Mouse (Mus musculus) midbrain, embryonic 11.5 days (tissue): Measurements from ENCODE around the gene Dazap1. TPM values are rescaled to one million over a fixed set of nuclear protein-coding genes. Genes with fewer than 3 reads are reported as not detected.

ENCODE experiments used
- ATAC-seq: fragments of 200-750 bp; cut with Nextera tagmentation; 2 replicates; pipeline ENCODE4 v1.8.0; 2017; ENCODE audit warnings: moderate TSS enrichment, moderate library complexity; ENCODE audit not compliant: low FRiP score
- DNase-seq: peaks from one replicate; pipeline ENCODE4 v3.0.0; 2015; ENCODE audit warnings: low spot score; ENCODE audit errors: missing footprints
- H3K27ac ChIP-seq: fragments of 300-500 bp; sonication (generic); 2 replicates; pipeline ENCODE4 v1.5.1; 2014; ENCODE audit warnings: low read depth, low read length
- H3K27me3 ChIP-seq: fragments of 300-500 bp; sonication (generic); 2 replicates; pipeline ENCODE4 v1.6.1; 2014; ENCODE audit warnings: mild to moderate bottlenecking, low read length, moderate library complexity, mixed read lengths; ENCODE audit not compliant: control insufficient read depth, insufficient read depth
- H3K36me3 ChIP-seq: fragments of 300-500 bp; sonication (generic); 2 replicates; pipeline ENCODE4 v1.6.1; 2014; ENCODE audit warnings: mild to moderate bottlenecking, low read length, moderate library complexity, mixed read lengths; ENCODE audit not compliant: control insufficient read depth, insufficient read depth
- H3K4me1 ChIP-seq: fragments of 300-500 bp; sonication (generic); 2 replicates; pipeline ENCODE4 v1.6.1; 2014; ENCODE audit warnings: low read length; ENCODE audit not compliant: control insufficient read depth, insufficient read depth
- H3K4me2 ChIP-seq: fragments of 300-500 bp; sonication (generic); 2 replicates; pipeline ENCODE4 v1.6.1; 2014; ENCODE audit warnings: mild to moderate bottlenecking, moderate library complexity
- H3K4me3 ChIP-seq: fragments of 300-500 bp; sonication (generic); 2 replicates; pipeline ENCODE4 v1.5.1; 2014; ENCODE audit warnings: low read depth, low read length
- H3K9ac ChIP-seq: fragments of 300-500 bp; sonication (generic); 2 replicates; pipeline ENCODE4 v1.6.1; 2014; ENCODE audit warnings: low read length
- H3K9me3 ChIP-seq: fragments of 300-500 bp; sonication (generic); 2 replicates; pipeline ENCODE4 v1.6.1; 2016; ENCODE audit warnings: low read length; ENCODE audit not compliant: control insufficient read depth
- WGBS: fragments of 180-500 bp; shearing (Covaris S2); extraction: QIAGEN DNeasy Blood & Tissue Kit; methylation state at CpG from one replicate; pipeline ENCODE4 v1.1.7; 2014; 5-methylcytosine and 5-hydroxymethylcytosine counted together
- polyA plus RNA-seq: library from polyadenylated mRNA; unstranded; fragments of >200 nt; fragmentation: Nextera tagmentation; extraction: Ambion mirVana; gene quantifications from 2 replicates; pipeline ENCODE4 v1.2.1, GENCODE M21; 2014

Dazap1 gene
- polyA plus RNA-seq, 1 experiment from 2014 or later, result 42.6 TPM

- Histone ChIP-seq H3K9ac (peak overlapping the region; percentile 88), H3K9me3 (no peaks in the 10 kb centered on the region), H3K36me3 (peaks cover 4% of the 10 kb centered on the region; the same call in 1 of the 2 replicates), H3K27me3 (no peaks in the 10 kb centered on the region), H3K27ac (peak overlapping the region; percentile 87), H3K4me1 (peaks cover 49% of the 10 kb centered on the region), H3K4me3 (peak overlapping the region; percentile 85), H3K4me2 (peak overlapping the region; percentile 82)
- WGBS, result 48% methylated on average over 15 of the region's 15 CpGs
- ATAC-seq, result no peak
- peak; percentile 85 for DNase-seq
Observed at GRCm38 (mm10) chr10:80227877-80228775, 33.2 kb upstream of the Dazap1 start.

GRCm38 (mm10) chr10:80236145-80236825, 25.0 kb upstream of the Dazap1 start:
- DNase-seq (peak; percentile 82), ATAC-seq (no peak)
- no peak overlapping the region for H3K27ac ChIP-seq
- H3K4me2 ChIP-seq, result peak overlapping the region; percentile 82
- peak overlapping the region; percentile 31; the same call in 1 of the 2 replicates for H3K4me3 ChIP-seq
- H3K27me3 ChIP-seq, result no peaks in the 10 kb centered on the region
- 93% methylated on average over 13 of the region's 13 CpGs for WGBS
- H3K9me3 ChIP-seq, result no peaks in the 10 kb centered on the region
- peaks cover 25% of the 10 kb centered on the region for H3K4me1 ChIP-seq
- H3K36me3 ChIP-seq, result peaks cover 46% of the 10 kb centered on the region
- H3K9ac ChIP-seq, result no peak overlapping the region

GRCm38 (mm10) chr10:80237020-80237419, 24.3 kb upstream of the Dazap1 start:
- no peaks in the 10 kb centered on the region for H3K9me3 ChIP-seq
- DNase-seq, result no peak
- H3K27ac ChIP-seq, result no peak overlapping the region
- peaks cover 50% of the 10 kb centered on the region for H3K36me3 ChIP-seq
- WGBS, result 86% methylated on average over 4 of the region's 4 CpGs
- peak overlapping the region; percentile 38 for H3K9ac ChIP-seq
- H3K4me2 ChIP-seq, result peak overlapping the region; percentile 32
- no peaks in the 10 kb centered on the region for H3K27me3 ChIP-seq
- no peak for ATAC-seq
- H3K4me1 ChIP-seq, result peaks cover 18% of the 10 kb centered on the region
- no peak overlapping the region for H3K4me3 ChIP-seq

- Histone ChIP-seq H3K27me3 (no peaks in the 10 kb centered on the region), H3K4me1 (peaks cover 7% of the 10 kb centered on the region), H3K9me3 (no peaks in the 10 kb centered on the region), H3K4me3 (peak overlapping the region; percentile 9; the same call in 1 of the 2 replicates), H3K36me3 (peaks cover 59% of the 10 kb centered on the region), H3K9ac (peak overlapping the region; percentile 38; the same call in 1 of the 2 replicates), H3K4me2 (peak overlapping the region; percentile 32), H3K27ac (no peak overlapping the region)
- ATAC-seq, result no peak
- WGBS, result 88% methylated on average over 3 of the region's 3 CpGs
- DNase-seq, result no peak
Observed at GRCm38 (mm10) chr10:80238306-80238705, 23.0 kb upstream of the Dazap1 start.

- no peak for DNase-seq
- no peaks in the 10 kb centered on the region for H3K9me3 ChIP-seq
- no peak overlapping the region for H3K9ac ChIP-seq
- H3K4me3 ChIP-seq, result no peak overlapping the region
- H3K27ac ChIP-seq, result 0 out of 2 replicates have a peak overlapping the region, but pooled peaks have one; percentile 0
- ATAC-seq, result no peak
- peaks cover 8% of the 10 kb centered on the region for H3K4me1 ChIP-seq
- no peaks in the 10 kb centered on the region for H3K27me3 ChIP-seq
- no peak overlapping the region for H3K4me2 ChIP-seq
- 90% methylated on average over 6 of the region's 6 CpGs for WGBS
- peaks cover 57% of the 10 kb centered on the region for H3K36me3 ChIP-seq
Observed at GRCm38 (mm10) chr10:80239791-80240190, 21.5 kb upstream of the Dazap1 start.

GRCm38 (mm10) chr10:80242088-80242487, 19.2 kb upstream of the Dazap1 start:
- no peak for DNase-seq
- H3K27me3 ChIP-seq, result no peaks in the 10 kb centered on the region
- H3K4me3 ChIP-seq, result no peak overlapping the region
- H3K36me3 ChIP-seq, result peaks cover 47% of the 10 kb centered on the region
- peaks cover 11% of the 10 kb centered on the region for H3K4me1 ChIP-seq
- 49% methylated on average over 9 of the region's 9 CpGs for WGBS
- H3K9ac ChIP-seq, result no peak overlapping the region
- peak; percentile 31; the same call in 1 of the 2 replicates for ATAC-seq
- 0 out of 2 replicates have a peak overlapping the region, but pooled peaks have one; percentile 26 for H3K27ac ChIP-seq
- no peak overlapping the region for H3K4me2 ChIP-seq
- H3K9me3 ChIP-seq, result no peaks in the 10 kb centered on the region

GRCm38 (mm10) chr10:80242607-80243006, 18.7 kb upstream of the Dazap1 start:
- H3K4me1 ChIP-seq, result peaks cover 8% of the 10 kb centered on the region
- H3K9ac ChIP-seq, result peak overlapping the region; percentile 1; the same call in 1 of the 2 replicates
- ATAC-seq (no peak), DNase-seq (no peak)
- H3K27ac ChIP-seq, result no peak overlapping the region
- H3K27me3 ChIP-seq, result no peaks in the 10 kb centered on the region
- no peak overlapping the region for H3K4me2 ChIP-seq
- no peaks in the 10 kb centered on the region for H3K9me3 ChIP-seq
- H3K36me3 ChIP-seq, result peaks cover 46% of the 10 kb centered on the region
- 85% methylated on average over 3 of the region's 3 CpGs for WGBS
- no peak overlapping the region for H3K4me3 ChIP-seq

GRCm38 (mm10) chr10:80244791-80245399, 16.4 kb upstream of the Dazap1 start:
- Histone ChIP-seq H3K27me3 (no peaks in the 10 kb centered on the region), H3K36me3 (peaks cover 33% of the 10 kb centered on the region), H3K9ac (peak overlapping the region; percentile 43; the same call in 1 of the 2 replicates), H3K9me3 (no peaks in the 10 kb centered on the region), H3K4me3 (no peak overlapping the region), H3K4me1 (peaks cover 10% of the 10 kb centered on the region), H3K4me2 (no peak overlapping the region), H3K27ac (peak overlapping the region; percentile 37)
- ATAC-seq (no peak), DNase-seq (no peak)
- WGBS, result 30% methylated on average over 5 of the region's 5 CpGs
